ENCODE assay signal across 29 mouse cellular contexts in the genomic region with DNA sequence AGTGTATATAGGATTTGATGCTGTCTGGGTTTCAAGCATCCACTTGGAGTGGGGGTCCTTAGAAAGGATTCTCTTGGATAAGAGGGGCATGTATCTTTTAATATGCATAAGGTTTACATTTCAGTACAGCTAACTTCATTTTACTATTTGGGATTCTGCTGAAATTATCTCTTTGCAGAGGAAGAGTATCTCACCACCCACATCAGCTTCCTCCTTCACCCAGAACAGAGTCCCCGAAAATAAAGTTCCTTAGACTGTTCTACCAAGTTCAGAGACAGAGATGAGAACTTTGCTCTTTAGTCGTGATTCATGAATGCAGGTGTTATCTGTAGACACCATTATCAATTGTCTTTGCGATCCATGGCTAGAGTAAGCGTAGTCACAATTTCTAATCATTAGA.
"Had no signal": no experiment of that assay in that cellular context is flagged by ENCODE, and none has a peak within 500 bp of the region (broad histone marks: within the 10 kb centered on the region; RNA-seq: fewer than 3 reads in every experiment).

No protein-coding gene starts in this region.

- DNase-seq: cerebellum, adult 2 months; cerebellum, adult 8-10 months; cerebellum, adult 9-10 months; cerebellum, adult 9-11 months; cerebellum, postnatal 10 days; cerebellum, postnatal 14 days; cerebellum, postnatal 25 days; cerebellum, postnatal 36 days; embryo, embryonic 11 days; forebrain, postnatal 0 days; gastrocnemius, adult 2 months; gastrocnemius, postnatal 10 days; gastrocnemius, postnatal 14 days; gastrocnemius, postnatal 25 days; gastrocnemius, postnatal 36 days; heart, adult 11 months; heart, adult 18-20 months; heart, adult 2 months had no signal

- H3K9me3 ChIP-seq: embryonic facial prominence, embryonic 12.5 days; embryonic facial prominence, embryonic 13.5 days; forebrain, embryonic 10.5 days; forebrain, embryonic 12.5 days; forebrain, embryonic 13.5 days; forebrain, embryonic 15.5 days had no signal

- H3K27me3 ChIP-seq: embryonic facial prominence, embryonic 12.5 days; embryonic facial prominence, embryonic 13.5 days; embryonic facial prominence, embryonic 15.5 days; forebrain, embryonic 12.5 days; forebrain, embryonic 13.5 days; forebrain, embryonic 15.5 days had no signal

- H3K4me3 ChIP-seq: embryonic facial prominence, embryonic 10.5 days; embryonic facial prominence, embryonic 12.5 days; embryonic facial prominence, embryonic 13.5 days; embryonic facial prominence, embryonic 15.5 days; erythroblast, embryonic 14.5 days; forebrain, embryonic 10.5 days; forebrain, embryonic 12.5 days; forebrain, embryonic 13.5 days; forebrain, embryonic 15.5 days; gastrocnemius, adult 2 months; heart, adult 2 months had no signal

- ATAC-seq: forebrain, embryonic 13.5 days; forebrain, embryonic 14.5 days; forebrain, embryonic 15.5 days; forebrain, embryonic 16.5 days; forebrain, postnatal 0 days had no signal

- H3K4me1 ChIP-seq: embryonic facial prominence, embryonic 10.5 days; embryonic facial prominence, embryonic 12.5 days; embryonic facial prominence, embryonic 13.5 days; embryonic facial prominence, embryonic 15.5 days; forebrain, embryonic 10.5 days; forebrain, embryonic 12.5 days; forebrain, embryonic 13.5 days; forebrain, embryonic 15.5 days had no signal

- H3K36me3 ChIP-seq: embryonic facial prominence, embryonic 10.5 days; embryonic facial prominence, embryonic 12.5 days; embryonic facial prominence, embryonic 13.5 days; embryonic facial prominence, embryonic 15.5 days; forebrain, embryonic 10.5 days; forebrain, embryonic 12.5 days; forebrain, embryonic 15.5 days had no signal

- H3K27ac ChIP-seq: embryonic facial prominence, embryonic 10.5 days; embryonic facial prominence, embryonic 12.5 days; embryonic facial prominence, embryonic 13.5 days; embryonic facial prominence, embryonic 15.5 days; forebrain, embryonic 10.5 days; forebrain, embryonic 12.5 days; forebrain, embryonic 13.5 days; forebrain, embryonic 15.5 days; gastrocnemius, adult 2 months; heart, adult 2 months had no signal
